Mouse (Mus musculus): ENCODE data around the gene Hmgb4.
A peak's percentile ranks its signal among the peaks of the same experiment; 100 is the strongest.

The Hmgb4 gene

GRCm38 (mm10) chr4:128260907-128261560, at the start of gene Hmgb4:
Gene Hmgb4 (minus strand): TSS chr4:128260957.
- no peak for DNase-seq (ENCODE audit: low spot score in 2 of 2)

GRCm38 (mm10) chr4:128306011-128306410, 45.3 kb upstream of the Hmgb4 start:
- DNase-seq (ENCODE audit: low spot score in 2 of 2): no peak

DNA sequence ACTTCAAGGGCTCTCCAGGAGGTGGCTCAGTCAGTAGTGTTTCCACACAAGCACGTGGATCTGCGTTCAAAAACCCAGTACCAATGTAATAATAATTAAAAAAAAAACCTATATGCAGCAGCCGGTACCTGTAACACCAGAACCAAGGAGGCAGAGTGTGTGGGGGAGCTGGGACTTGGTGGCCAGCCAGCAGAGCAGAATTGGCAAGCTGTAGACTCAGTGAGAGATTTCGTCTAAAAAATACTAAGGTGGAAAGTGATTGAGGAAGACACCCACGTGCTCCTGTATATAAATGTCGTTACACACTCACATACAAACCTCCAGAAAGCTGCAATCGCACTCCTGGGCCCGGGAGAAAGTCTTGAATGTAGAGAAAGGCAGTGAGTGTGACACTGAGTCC, 43.3 kb upstream of the Hmgb4 start:
- no peak for DNase-seq (ENCODE audit: low spot score in 2 of 2)

- no peak for DNase-seq (ENCODE audit: low spot score in 2 of 2)
These were observed 27.3 kb upstream of the Hmgb4 start for GRCm38 (mm10) chr4:128288095-128288494.

- DNase-seq (ENCODE audit: low spot score in 2 of 2): no peak
These were observed 24.3 kb upstream of the Hmgb4 start for GRCm38 (mm10) chr4:128285009-128285408.

GRCm38 (mm10) chr4:128275586-128275985, 14.8 kb upstream of the Hmgb4 start:
- DNase-seq (ENCODE audit: low spot score in 2 of 2): no peak

GRCm38 (mm10) chr4:128275116-128275515, 14.4 kb upstream of the Hmgb4 start:
- no peak for DNase-seq (ENCODE audit: low spot score in 2 of 2)

DNA sequence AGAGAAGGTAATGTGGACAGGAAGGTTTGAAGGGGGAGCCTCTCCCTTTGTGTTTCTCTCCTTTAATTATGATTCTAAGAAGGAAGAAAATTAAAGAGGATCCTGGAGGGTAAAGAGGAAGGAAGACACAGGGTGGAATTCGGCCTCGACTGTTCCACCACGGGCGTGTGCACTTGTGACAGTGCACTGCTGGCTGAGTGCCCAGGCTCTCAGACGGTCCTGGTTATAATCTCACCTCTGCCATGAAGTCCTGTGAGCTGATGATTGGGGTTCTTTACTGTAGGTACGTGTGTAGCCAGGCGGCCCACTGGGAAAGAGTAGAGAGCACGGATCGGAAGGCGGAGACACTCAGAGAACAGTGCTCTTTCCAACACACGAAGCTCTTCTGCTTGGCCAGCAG, 12.4 kb upstream of the Hmgb4 start:
- no peak for DNase-seq (ENCODE audit: low spot score in 2 of 2)

DNA sequence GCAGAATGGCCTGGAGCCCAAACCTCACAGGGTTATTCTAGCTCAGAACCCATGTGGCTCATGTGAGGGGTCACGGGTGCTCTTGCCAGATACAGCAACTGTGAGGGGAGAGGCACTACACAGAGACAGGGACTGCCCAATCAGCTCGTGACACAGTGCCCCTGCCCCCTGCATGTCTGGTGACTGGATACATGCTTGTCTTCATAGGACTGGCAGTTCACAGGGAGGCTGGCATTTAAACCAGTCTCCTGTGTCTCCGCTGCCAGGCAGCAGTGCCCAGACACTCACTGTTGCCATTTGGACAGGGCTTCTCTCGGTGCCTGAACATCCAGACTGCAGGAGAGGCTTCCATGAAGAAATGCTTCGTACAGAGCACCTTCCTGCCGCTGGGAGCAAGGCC, 11.7 kb upstream of the Hmgb4 start:
- peak in 1 of 2 experiments; percentile 27 for DNase-seq (ENCODE audit: low spot score in 2 of 2)

- peak in 1 of 2 experiments; percentile 23 for DNase-seq (ENCODE audit: low spot score in 2 of 2)
These were observed 10.2 kb upstream of the Hmgb4 start for GRCm38 (mm10) chr4:128270931-128271330.

DNA sequence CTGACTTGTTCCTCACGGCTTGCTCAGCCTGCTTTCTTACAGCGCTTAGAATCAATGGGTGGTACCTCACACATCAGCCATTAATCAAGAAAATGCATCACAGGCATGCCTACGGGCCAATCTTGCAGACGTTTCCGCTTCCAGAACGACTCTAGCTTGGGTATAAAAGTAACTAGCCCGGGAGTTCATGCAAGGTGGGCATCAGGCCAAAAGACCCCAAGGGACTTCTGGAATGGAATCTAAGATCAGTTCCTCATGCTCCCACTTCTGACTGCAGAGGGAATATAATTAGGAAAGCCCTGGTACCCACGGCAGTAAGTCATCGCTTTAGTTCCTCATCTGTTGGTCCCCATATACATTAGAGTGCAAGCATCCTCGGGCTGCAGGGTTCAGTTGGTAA, 9.4 kb upstream of the Hmgb4 start:
- peak in 1 of 2 experiments; percentile 41 for DNase-seq (ENCODE audit: low spot score in 2 of 2)

DNA sequence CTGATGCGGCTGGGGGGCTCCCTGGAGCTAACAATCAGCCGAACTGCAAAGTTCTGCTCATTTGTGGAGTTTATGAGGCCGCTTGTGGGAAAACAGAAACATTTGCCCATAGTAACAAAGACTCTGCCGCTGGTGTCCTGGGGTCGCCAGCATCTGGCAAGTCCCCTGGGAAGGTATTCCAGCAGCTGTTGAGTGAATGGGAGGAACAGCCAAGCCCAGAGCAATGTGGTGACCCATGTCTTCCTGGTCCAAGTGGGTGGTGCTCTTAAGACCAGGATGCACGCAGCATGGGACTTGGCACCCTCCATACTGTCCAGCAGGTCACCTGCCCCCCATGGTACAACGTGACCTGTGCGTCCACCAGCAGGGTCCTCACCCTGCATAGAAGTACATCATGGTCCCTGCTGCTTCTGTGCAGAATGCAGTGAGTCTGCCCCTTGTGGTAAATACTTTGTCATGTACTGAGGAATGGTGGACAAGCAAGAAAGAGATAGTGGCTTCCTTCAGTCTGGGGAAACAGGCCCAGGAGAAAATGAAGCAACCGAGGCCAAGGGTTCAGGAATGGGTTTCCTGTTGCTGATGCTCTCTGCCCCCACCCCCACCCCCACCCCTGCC, 8.6 kb upstream of the Hmgb4 start:
- no peak for DNase-seq (ENCODE audit: low spot score in 2 of 2)

DNA sequence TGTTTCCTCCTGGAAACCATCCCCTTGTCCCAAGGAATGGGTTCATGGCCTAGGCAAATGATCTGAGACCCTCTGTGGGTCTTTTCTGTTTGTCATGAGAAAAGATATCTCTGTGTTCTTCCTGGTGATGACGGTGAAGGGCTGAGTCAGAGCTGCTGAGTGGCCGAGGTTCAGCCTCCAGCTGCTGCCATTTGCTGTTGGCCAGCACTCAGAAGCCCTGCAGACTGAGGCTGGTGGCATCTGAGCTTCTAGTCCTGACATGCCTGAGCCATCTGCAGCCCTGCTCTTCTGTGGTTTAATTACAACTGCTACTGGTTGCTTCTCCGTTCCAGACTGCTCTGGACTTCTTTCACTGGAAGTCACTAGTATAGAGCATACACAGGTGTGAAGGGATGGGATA, 4.6 kb upstream of the Hmgb4 start:
- no peak for DNase-seq (ENCODE audit: low spot score in 2 of 2)

DNA sequence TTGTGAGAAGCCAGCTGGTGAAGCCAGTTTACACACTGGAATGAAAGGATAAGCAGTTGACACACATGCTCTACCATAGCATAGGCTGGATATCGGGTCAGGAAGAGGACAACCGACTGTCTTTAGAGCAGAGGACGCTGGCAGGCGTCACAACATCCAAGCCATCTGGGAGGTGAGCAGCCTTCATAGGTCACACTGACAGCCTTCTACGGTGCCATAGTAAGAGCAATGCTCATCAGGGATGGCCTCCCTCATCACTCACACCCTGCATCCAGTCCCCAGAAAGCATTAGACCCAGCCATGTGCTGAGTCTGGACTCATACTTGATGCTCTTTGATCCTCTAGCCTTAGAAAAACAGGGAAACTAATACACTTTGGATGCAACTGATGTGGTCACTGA, 3.7 kb upstream of the Hmgb4 start:
- DNase-seq (ENCODE audit: low spot score in 2 of 2): no peak

DNA sequence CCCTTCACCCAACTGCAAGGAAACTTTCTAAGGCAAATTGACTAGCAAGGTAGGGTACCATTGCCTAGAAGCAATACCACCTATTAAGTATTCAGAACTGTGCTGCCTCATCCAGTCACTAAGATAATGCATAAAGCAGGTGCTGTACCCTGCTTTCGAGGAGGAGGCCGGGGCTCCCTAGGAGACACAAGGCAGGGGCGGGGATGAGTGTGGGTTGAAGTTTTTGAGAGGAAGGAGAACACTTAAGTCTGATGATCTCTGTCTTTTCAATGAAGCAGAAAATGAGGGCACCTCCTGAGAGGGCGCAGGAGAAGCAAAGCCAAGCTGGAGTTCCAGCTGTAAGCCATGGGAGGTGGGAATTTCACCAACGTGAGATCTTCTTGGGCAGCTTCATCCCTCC, 1.5 kb downstream of the Hmgb4 start:
- no peak for DNase-seq (ENCODE audit: low spot score in 2 of 2)

- DNase-seq (ENCODE audit: low spot score in 2 of 2): no peak
These were observed 12.1 kb downstream of the Hmgb4 start for GRCm38 (mm10) chr4:128248676-128249075.

- DNase-seq (ENCODE audit: low spot score in 2 of 2): no peak
These were observed 15.6 kb downstream of the Hmgb4 start for GRCm38 (mm10) chr4:128245201-128245600.

GRCm38 (mm10) chr4:128241854-128242356, 18.9 kb downstream of the Hmgb4 start:
- no peak for DNase-seq (ENCODE audit: low spot score in 2 of 2)

DNA sequence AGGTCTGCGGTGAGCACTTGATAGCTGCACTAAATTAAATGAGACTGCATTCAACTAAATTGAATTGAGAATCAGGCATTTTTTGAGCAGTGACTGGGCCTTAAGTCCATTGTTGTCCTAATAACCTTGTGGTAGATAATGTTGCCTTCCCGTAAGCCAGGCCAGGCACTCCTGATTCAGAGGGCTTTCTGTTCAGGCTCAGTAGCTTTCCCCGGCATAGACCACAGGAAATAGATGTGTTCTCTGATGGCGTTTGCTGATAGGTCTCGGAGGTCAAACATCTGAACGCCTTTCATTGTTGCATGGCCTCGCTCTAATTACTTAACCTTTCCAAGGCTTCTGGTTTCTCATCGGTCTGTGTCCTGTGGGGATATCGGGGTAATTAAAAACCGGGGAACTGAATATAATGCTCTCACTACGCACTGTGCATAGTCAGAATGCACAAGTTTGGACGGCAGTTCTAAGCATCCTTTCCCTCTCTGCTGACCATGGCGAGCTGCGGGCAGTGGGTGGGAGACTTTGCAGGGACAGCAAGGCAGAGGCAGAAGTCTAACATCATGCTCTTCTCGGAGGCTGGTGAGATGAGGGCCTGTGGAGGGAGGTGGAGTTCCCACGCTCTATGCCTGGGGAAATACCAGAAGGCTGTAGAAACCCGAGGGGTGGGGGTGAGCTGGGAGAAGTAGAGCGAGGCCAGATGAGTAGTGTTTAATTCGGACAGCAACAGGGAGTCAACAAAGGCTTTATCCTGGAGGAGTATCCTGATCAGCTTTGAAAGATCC, 19.5 kb downstream of the Hmgb4 start:
- DNase-seq (ENCODE audit: low spot score in 2 of 2): no peak

GRCm38 (mm10) chr4:128239113-128239512, 21.6 kb downstream of the Hmgb4 start:
- no peak for DNase-seq (ENCODE audit: low spot score in 2 of 2)

GRCm38 (mm10) chr4:128233458-128233857, 27.3 kb downstream of the Hmgb4 start:
- DNase-seq (ENCODE audit: low spot score in 2 of 2): no peak

All from cerebellum, postnatal 4 days (tissue).